Mouse (Mus musculus): Measurements from ENCODE around the gene Ube2u.

GRCm38 (mm10) chr4:100596630-100597029, 118.0 kb downstream of the Ube2u start:
- no peak for TF ChIP-seq CTCF (IDR thresholded peaks at IDR 0.05)
- TF ChIP-seq EP300 (IDR thresholded peaks at IDR 0.05) = no peak

All from lung, postnatal 0 days (tissue).